Mouse (Mus musculus) midbrain, embryonic 10.5 days (tissue): ENCODE data around the gene Sema6d. TPM values are rescaled to one million over a fixed set of nuclear protein-coding genes. Genes with fewer than 3 reads are reported as not detected.

ENCODE experiments used
- DNase-seq: peaks from one replicate; pipeline ENCODE4 v3.0.0-alpha.2; 2017; ENCODE audit warnings: low spot score
- H3K27ac ChIP-seq: fragments of 300-500 bp; sonication (generic); replicated peaks from 2 replicates; pipeline ENCODE4 v1.5.1; 2016; ENCODE audit warnings: mild to moderate bottlenecking
- H3K27me3 ChIP-seq: fragments of 300-500 bp; sonication (generic); 2 replicates; pipeline ENCODE4 v1.6.1; 2016; ENCODE audit warnings: low read depth, mild to moderate bottlenecking; ENCODE audit not compliant: poor library complexity, severe bottlenecking
- H3K36me3 ChIP-seq: fragments of 300-500 bp; sonication (generic); 2 replicates; pipeline ENCODE4 v1.6.1; 2016; ENCODE audit warnings: mild to moderate bottlenecking, moderate library complexity
- H3K4me1 ChIP-seq: fragments of 300-500 bp; sonication (generic); 2 replicates; pipeline ENCODE4 v1.6.1; 2016
- H3K4me3 ChIP-seq: fragments of 300-500 bp; sonication (generic); 2 replicates; pipeline ENCODE4 v1.5.1; 2016; ENCODE audit warnings: mild to moderate bottlenecking, moderate library complexity
- H3K9me3 ChIP-seq: fragments of 300-500 bp; sonication (generic); replicated peaks from 2 replicates; pipeline ENCODE4 v1.6.1; 2016; ENCODE audit warnings: mild to moderate bottlenecking
- WGBS: fragments of 180-500 bp; shearing (Covaris S2); methylation state at CpG from one replicate; pipeline ENCODE4 v1.1.7; 2016; 5-methylcytosine and 5-hydroxymethylcytosine counted together
- polyA plus RNA-seq: library from polyadenylated mRNA; unstranded; fragments of >200 nt; fragmentation: Nextera tagmentation; extraction: Ambion mirVana; gene quantifications from 2 replicates; pipeline ENCODE4 v1.2.1, GENCODE M21; 2016

Gene Sema6d
- polyA plus RNA-seq, 1 experiment from 2014 or later: 7.7 TPM

DNA sequence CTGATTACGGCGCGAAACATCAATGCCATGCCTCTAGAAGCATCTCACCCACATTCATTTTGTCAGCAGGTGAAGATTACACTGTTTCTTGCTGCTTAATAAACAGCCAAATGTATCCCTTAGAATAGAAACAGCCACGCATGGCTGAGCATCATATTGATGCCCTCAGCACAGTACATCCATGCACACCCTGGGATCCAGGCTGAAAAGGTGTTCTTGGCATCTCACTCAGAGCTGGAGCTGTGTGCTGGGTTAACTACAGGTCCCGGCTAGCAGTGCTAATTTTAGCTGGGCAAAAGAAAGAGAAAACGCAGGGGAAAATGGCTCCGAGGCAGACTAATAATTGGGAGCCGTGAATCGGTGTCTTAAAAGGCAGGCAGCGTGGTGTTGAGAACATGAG lies 612.9 kb downstream of the Sema6d start:
- no peak for DNase-seq
- 93% methylated on average over 10 of the region's 10 CpGs for WGBS
- Histone ChIP-seq H3K36me3 (no peaks in the 10 kb centered on the region), H3K27me3 (no peaks in the 10 kb centered on the region), H3K4me3 (no peak overlapping the region), H3K27ac (no peak overlapping the region), H3K4me1 (no peaks in the 10 kb centered on the region), H3K9me3 (no peaks in the 10 kb centered on the region)

DNA sequence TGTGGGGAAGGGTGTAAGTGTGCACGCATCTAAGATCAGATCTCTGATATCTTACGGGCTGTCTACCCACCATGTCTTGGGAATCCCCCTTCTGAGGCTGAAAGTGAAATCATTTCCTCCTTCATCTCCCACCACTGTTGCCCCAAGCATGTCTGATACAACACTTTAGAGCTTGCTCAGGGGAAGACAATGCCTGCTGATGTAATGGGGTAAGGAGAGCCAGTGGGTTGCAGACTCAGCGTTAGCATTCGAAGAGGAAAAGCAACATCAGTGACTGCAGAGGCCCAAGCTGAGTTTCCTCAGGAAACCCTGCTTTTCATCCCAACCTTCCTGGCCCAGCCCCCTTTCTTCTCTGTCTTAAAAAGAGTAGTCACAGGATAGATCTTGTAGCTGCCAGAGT lies 615.2 kb downstream of the Sema6d start:
- H3K36me3 ChIP-seq: no peaks in the 10 kb centered on the region
- H3K27me3 ChIP-seq: no peaks in the 10 kb centered on the region
- no peak overlapping the region for H3K4me3 ChIP-seq
- 82% methylated on average over 4 of the region's 4 CpGs for WGBS
- no peak for DNase-seq
- H3K9me3 ChIP-seq: no peaks in the 10 kb centered on the region
- no peaks in the 10 kb centered on the region for H3K4me1 ChIP-seq
- no peak overlapping the region for H3K27ac ChIP-seq

DNA sequence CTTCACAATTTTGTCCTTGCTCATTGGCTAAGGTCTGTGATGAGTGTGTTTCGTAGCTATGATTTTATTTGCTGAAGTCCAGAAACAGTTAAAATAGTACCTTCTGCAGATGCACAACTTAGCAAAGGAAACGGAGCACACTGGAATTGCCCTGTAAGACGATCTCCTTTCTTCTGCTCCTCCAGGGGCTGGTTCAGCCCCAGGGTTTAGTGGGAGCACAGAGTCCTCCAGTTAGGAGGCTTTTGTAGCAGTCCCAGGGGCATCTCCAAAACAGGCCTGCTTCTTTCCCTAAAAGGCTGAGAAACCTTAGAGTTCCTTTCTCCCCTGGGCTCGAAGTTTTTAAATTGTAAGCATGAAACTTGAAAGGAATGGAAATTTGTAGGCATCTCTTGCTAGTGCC lies 616.0 kb downstream of the Sema6d start:
- H3K27me3 ChIP-seq: no peaks in the 10 kb centered on the region
- no peaks in the 10 kb centered on the region for H3K9me3 ChIP-seq
- 48% methylated on average over 4 of the region's 4 CpGs for WGBS
- H3K36me3 ChIP-seq: no peaks in the 10 kb centered on the region
- no peak overlapping the region for H3K27ac ChIP-seq
- H3K4me3 ChIP-seq: no peak overlapping the region
- no peaks in the 10 kb centered on the region for H3K4me1 ChIP-seq
- DNase-seq: no peak

DNA sequence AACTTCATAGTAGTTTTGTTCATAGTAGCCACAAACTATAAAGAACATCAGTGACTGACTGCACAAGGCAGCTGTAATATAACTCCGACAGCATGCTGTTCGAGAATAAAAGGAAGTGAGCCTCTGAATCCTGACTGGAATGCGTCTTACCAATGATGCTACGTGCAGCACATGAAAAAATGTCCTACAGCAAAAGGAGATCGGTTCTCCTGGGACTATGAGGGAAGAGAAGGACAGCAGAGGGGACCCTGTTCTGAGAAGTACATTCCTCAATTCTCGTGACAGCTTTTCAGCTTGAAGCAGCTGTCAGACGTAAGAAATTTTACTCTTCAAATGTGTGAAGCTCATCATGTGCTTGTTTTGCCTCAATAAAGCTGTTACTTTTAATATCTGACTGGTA lies 617.1 kb downstream of the Sema6d start:
- Histone ChIP-seq H3K36me3 (no peaks in the 10 kb centered on the region), H3K27me3 (no peaks in the 10 kb centered on the region), H3K27ac (no peak overlapping the region), H3K4me3 (no peak overlapping the region), H3K4me1 (no peaks in the 10 kb centered on the region), H3K9me3 (no peaks in the 10 kb centered on the region)
- no peak for DNase-seq
- 71% methylated on average over 7 of the region's 7 CpGs for WGBS
